Mouse (Mus musculus): ENCODE measurements around the gene Bcl2l2.

GRCm38 (mm10) chr14:54912886-54913285, 29.7 kb downstream of the Bcl2l2 start, which contains the start of gene Slc22a17:
- no peak for TF ChIP-seq MXI1 (IDR thresholded peaks at IDR 0.05; ENCODE audit: low read depth, low read length)
- TF ChIP-seq POLR2A (IDR thresholded peaks at IDR 0.05; ENCODE audit: control insufficient read depth in 1 of 2, insufficient read depth in 1 of 2, low read depth in 1 of 2, low read length in 2 of 2, poor library complexity in 1 of 2), result no peak
- TF ChIP-seq TAL1 (IDR thresholded peaks at IDR 0.05; ENCODE audit: low read length), result no peak
- no peak for TF ChIP-seq SIN3A (IDR thresholded peaks at IDR 0.05; ENCODE audit: low read length)
- no peak for TF ChIP-seq CTCF (IDR thresholded peaks at IDR 0.05 in 2 of 3, conservative IDR thresholded peaks at IDR 0.05 in 1 of 3; ENCODE audit: control insufficient read depth in 1 of 3, insufficient read depth in 1 of 3, low read depth in 2 of 3, low read length in 3 of 3, poor library complexity in 1 of 3, severe bottlenecking in 1 of 3)
- TF ChIP-seq ZNF384 (IDR thresholded peaks at IDR 0.05; ENCODE audit: low read depth, low read length), result no peak
- no peak for TF ChIP-seq ZKSCAN1 (IDR thresholded peaks at IDR 0.05; ENCODE audit: low read depth, low read length)
- TF ChIP-seq GATA1 (IDR thresholded peaks at IDR 0.05; ENCODE audit: low read depth, low read length), result no peak
- no peak for TF ChIP-seq MAX (IDR thresholded peaks at IDR 0.05; ENCODE audit: low read length)
